ENCODE assay signal across 15 mouse cellular contexts in the genomic region with DNA sequence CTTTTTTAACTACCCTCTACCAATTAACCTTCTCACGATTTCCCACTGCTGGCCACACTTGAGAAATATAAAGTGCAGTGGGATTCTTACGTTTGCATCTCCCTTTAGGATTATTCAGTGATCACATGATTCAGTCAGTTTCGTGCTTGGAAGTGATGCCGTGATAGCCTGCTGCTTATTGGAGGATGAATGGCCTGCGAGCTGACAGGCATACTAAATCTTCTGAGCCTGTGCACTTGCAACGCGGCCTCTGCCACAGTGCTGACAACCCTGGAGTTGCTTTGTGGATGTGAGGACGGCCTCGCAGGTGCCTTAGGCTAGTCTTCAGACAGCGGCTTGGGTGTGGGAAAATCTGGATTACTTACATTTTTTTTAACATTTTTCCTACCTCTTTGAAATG. TPM values are rescaled to one million over a fixed set of nuclear protein-coding genes. Genes with fewer than 3 reads are reported as not detected.
A peak's percentile ranks its signal among the peaks of the same experiment; 100 is the strongest.
DNase-seq lines count a peak whose midpoint lies in the region; ATAC-seq lines count a peak whose summit lies in the region.
"Had no signal": no experiment of that assay in that cellular context is flagged by ENCODE, and none has a peak within 500 bp of the region (broad histone marks: within the 10 kb centered on the region; RNA-seq: fewer than 3 reads in every experiment).

No protein-coding gene starts in this region.

- ATAC-seq in forebrain, embryonic 13.5 days, result peak; percentile 82
- peak; percentile 89 for ATAC-seq in hindbrain, embryonic 16.5 days
- ATAC-seq in activated CD4-positive, CD25-positive, alpha-beta regulatory T cell, adult 4 months, result no peak

- no peaks in the 10 kb centered on the region for H3K36me3 ChIP-seq in forebrain, embryonic 13.5 days (ENCODE audit: poor library complexity, severe bottlenecking)
- no peaks in the 10 kb centered on the region for H3K36me3 ChIP-seq in hindbrain, embryonic 16.5 days (ENCODE audit: control insufficient read depth, insufficient read depth, low read length)

- peak overlapping the region; percentile 37; the same call in 1 of the 2 replicates for H3K9ac ChIP-seq in forebrain, embryonic 13.5 days
- peak overlapping the region; percentile 47 for H3K9ac ChIP-seq in hindbrain, embryonic 16.5 days (ENCODE audit: low read depth, low read length)
- H3K9ac ChIP-seq: embryonic facial prominence, embryonic 13.5 days; liver, embryonic 14.5 days had no signal

- H3K4me2 ChIP-seq in forebrain, embryonic 13.5 days, result peak overlapping the region; percentile 43
- peak overlapping the region; percentile 52 for H3K4me2 ChIP-seq in hindbrain, embryonic 16.5 days (ENCODE audit: low read length)
- H3K4me2 ChIP-seq: embryonic facial prominence, embryonic 13.5 days had no signal

- H3K27ac ChIP-seq in forebrain, embryonic 13.5 days, result peak overlapping the region; percentile 59
- peak overlapping the region; percentile 51 for H3K27ac ChIP-seq in hindbrain, embryonic 16.5 days (ENCODE audit: low read depth, low read length)
- H3K27ac ChIP-seq: embryonic facial prominence, embryonic 13.5 days; liver, embryonic 14.5 days had no signal

- H3K9me3 ChIP-seq in forebrain, embryonic 13.5 days (replicated peaks), result no peaks in the 10 kb centered on the region
- H3K9me3 ChIP-seq in hindbrain, embryonic 16.5 days (ENCODE audit: control insufficient read depth, low read length), result no peaks in the 10 kb centered on the region
- H3K9me3 ChIP-seq: embryonic facial prominence, embryonic 13.5 days had no signal

- H3K27me3 ChIP-seq in forebrain, embryonic 13.5 days, result no peaks in the 10 kb centered on the region
- no peaks in the 10 kb centered on the region for H3K27me3 ChIP-seq in hindbrain, embryonic 16.5 days (replicated peaks; ENCODE audit: control insufficient read depth, insufficient read depth, low read length)
- H3K27me3 ChIP-seq: embryonic facial prominence, embryonic 13.5 days had no signal

- H3K4me3 ChIP-seq in forebrain, embryonic 13.5 days, result no peak overlapping the region
- no peak overlapping the region for H3K4me3 ChIP-seq in hindbrain, embryonic 16.5 days (ENCODE audit: low read length)
- H3K4me3 ChIP-seq: embryonic facial prominence, embryonic 13.5 days; myocyte had no signal

- peaks cover 12% of the 10 kb centered on the region for H3K4me1 ChIP-seq in forebrain, embryonic 13.5 days
- H3K4me1 ChIP-seq in hindbrain, embryonic 16.5 days (ENCODE audit: control insufficient read depth, insufficient read depth, low read depth, low read length), result peaks cover 8% of the 10 kb centered on the region
- H3K4me1 ChIP-seq: embryonic facial prominence, embryonic 13.5 days had no signal

- peak; percentile 51 for DNase-seq in embryo, embryonic 11 days
- DNase-seq in embryo, embryonic 9.5 days (ENCODE audit: extremely low spot score), result no peak
- DNase-seq in neural tube, embryonic 10.5 days (ENCODE audit: extremely low spot score, low spot score), result peak; percentile 24
- no peak for DNase-seq in liver
- DNase-seq in adrenal gland, postnatal 25 days, result no peak
- DNase-seq: cerebellum, adult 18-20 months; kidney, adult 18-20 months; lung, postnatal 36 days; right cerebral cortex, postnatal 14 days had no signal

- WGBS in forebrain, embryonic 13.5 days, result 52% methylated on average over 10 of the region's 10 CpGs
- WGBS in hindbrain, embryonic 16.5 days, result 19% methylated on average over 10 of the region's 10 CpGs

RNA-seq across cellular contexts. Expression of a gene that starts 26.2 kb away (rescaled TPM):
- 42.6 and 46.6 TPM in 2 replicates for polyA plus RNA-seq in forebrain, embryonic 13.5 days (2015; fragmentation: Nextera tagmentation; extraction: Ambion mirVana)
- 31.3 and 33.2 TPM in 2 replicates for polyA plus RNA-seq in hindbrain, embryonic 16.5 days (2015; fragmentation: Nextera tagmentation; extraction: Ambion mirVana)
- polyA plus RNA-seq in activated CD4-positive, CD25-positive, alpha-beta regulatory T cell, adult 4 months (2017; shearing (Covaris generic)), result 10 to 100 TPM; 88.1 to 89.6 TPM
- total RNA-seq in adrenal gland, postnatal 25 days (2021), result 67.6 and 73.1 TPM in 2 replicates

Comparison
In these comparisons a context has a peak if more than half of its experiments do, and no peak if none do; other contexts are left out.
1. DNase-seq: peak in embryo, embryonic 11 days (single experiment) and neural tube, embryonic 10.5 days (single experiment); none in embryo, embryonic 9.5 days (single experiment), liver (single experiment) and adrenal gland, postnatal 25 days (single experiment).